Mouse (Mus musculus): ENCODE measurements around the gene Fbxw26. TPM values are rescaled to one million over a fixed set of nuclear protein-coding genes. Genes with fewer than 3 reads are reported as not detected.
"Not testable (repeated sequence)": the region's sequence is repeated elsewhere in the genome, so short reads cannot be mapped to it uniquely, and the experiment has no call there.

Gene Fbxw26
- polyA plus RNA-seq (2014; fragmentation: Nextera tagmentation; extraction: Ambion mirVana) = not detected in 2 replicates

- not testable (repeated sequence) for ATAC-seq (ENCODE audit: insufficient number of reproducible peaks, insufficient read depth, low FRiP score, low read depth); H3K4me1 ChIP-seq (ENCODE audit: control insufficient read depth in 2 of 2, insufficient read depth in 2 of 2, low read length in 2 of 2); H3K4me3 ChIP-seq (ENCODE audit: control insufficient read depth in 1 of 2, insufficient read depth in 1 of 2, low read depth in 1 of 2, low read length in 2 of 2); H3K27ac ChIP-seq (replicated peaks in 1 of 2; ENCODE audit: control insufficient read depth in 1 of 2, insufficient read depth in 1 of 2, low read depth in 2 of 2, low read length in 2 of 2); H3K27me3 ChIP-seq (ENCODE audit: control insufficient read depth, insufficient read depth, low read length); H3K36me3 ChIP-seq (ENCODE audit: control insufficient read depth, insufficient read depth, low read length); H3K4me2 ChIP-seq (ENCODE audit: low read length); H3K9ac ChIP-seq (ENCODE audit: low read length); H3K9me3 ChIP-seq (ENCODE audit: control insufficient read depth, low read length)
- 65% methylated on average over 3 of the region's 3 CpGs for WGBS
Observed at GRCm38 (mm10) chr9:109745989-109746388, at the start of gene Fbxw26. TSS of gene Fbxw26 (minus strand) at chr9:109746089.

GRCm38 (mm10) chr9:109795221-109795620 is 49.3 kb upstream of the Fbxw26 start:
- H3K36me3 ChIP-seq (ENCODE audit: control insufficient read depth, insufficient read depth, low read length) = no peaks in the 10 kb centered on the region
- 84% methylated on average over 2 of the region's 2 CpGs for WGBS
- no peaks in the 10 kb centered on the region for H3K9me3 ChIP-seq (ENCODE audit: control insufficient read depth, low read length)
- no peak for ATAC-seq (ENCODE audit: insufficient number of reproducible peaks, insufficient read depth, low FRiP score, low read depth)
- H3K4me2 ChIP-seq (ENCODE audit: low read length) = no peak overlapping the region
- no peaks in the 10 kb centered on the region for H3K27me3 ChIP-seq (ENCODE audit: control insufficient read depth, insufficient read depth, low read length)
- no peak overlapping the region for H3K27ac ChIP-seq (replicated peaks in 1 of 2; ENCODE audit: control insufficient read depth in 1 of 2, insufficient read depth in 1 of 2, low read depth in 2 of 2, low read length in 2 of 2)
- no peaks in the 10 kb centered on the region for H3K4me1 ChIP-seq (ENCODE audit: control insufficient read depth in 2 of 2, insufficient read depth in 2 of 2, low read length in 2 of 2)
- no peak overlapping the region for H3K4me3 ChIP-seq (ENCODE audit: control insufficient read depth in 1 of 2, insufficient read depth in 1 of 2, low read depth in 1 of 2, low read length in 2 of 2)
- no peak overlapping the region for H3K9ac ChIP-seq (ENCODE audit: low read length)

GRCm38 (mm10) chr9:109790570-109790969 is 44.7 kb upstream of the Fbxw26 start, which contains the start of gene Fbxw27:
TSS of gene Fbxw27 (minus strand) at chr9:109790670.
- not testable (repeated sequence) for H3K9ac ChIP-seq (ENCODE audit: low read length); H3K27ac ChIP-seq (replicated peaks in 1 of 2; ENCODE audit: control insufficient read depth in 1 of 2, insufficient read depth in 1 of 2, low read depth in 2 of 2, low read length in 2 of 2); H3K9me3 ChIP-seq (ENCODE audit: control insufficient read depth, low read length); H3K4me3 ChIP-seq (ENCODE audit: control insufficient read depth in 1 of 2, insufficient read depth in 1 of 2, low read depth in 1 of 2, low read length in 2 of 2); ATAC-seq (ENCODE audit: insufficient number of reproducible peaks, insufficient read depth, low FRiP score, low read depth); H3K4me2 ChIP-seq (ENCODE audit: low read length); H3K27me3 ChIP-seq (ENCODE audit: control insufficient read depth, insufficient read depth, low read length); H3K36me3 ChIP-seq (ENCODE audit: control insufficient read depth, insufficient read depth, low read length); H3K4me1 ChIP-seq (ENCODE audit: control insufficient read depth in 2 of 2, insufficient read depth in 2 of 2, low read length in 2 of 2)
- WGBS = 72% methylated on average over 4 of the region's 4 CpGs

GRCm38 (mm10) chr9:109766841-109767240 is 21.0 kb upstream of the Fbxw26 start:
- WGBS = 80% methylated on average over 1 of the region's 1 CpGs

DNA sequence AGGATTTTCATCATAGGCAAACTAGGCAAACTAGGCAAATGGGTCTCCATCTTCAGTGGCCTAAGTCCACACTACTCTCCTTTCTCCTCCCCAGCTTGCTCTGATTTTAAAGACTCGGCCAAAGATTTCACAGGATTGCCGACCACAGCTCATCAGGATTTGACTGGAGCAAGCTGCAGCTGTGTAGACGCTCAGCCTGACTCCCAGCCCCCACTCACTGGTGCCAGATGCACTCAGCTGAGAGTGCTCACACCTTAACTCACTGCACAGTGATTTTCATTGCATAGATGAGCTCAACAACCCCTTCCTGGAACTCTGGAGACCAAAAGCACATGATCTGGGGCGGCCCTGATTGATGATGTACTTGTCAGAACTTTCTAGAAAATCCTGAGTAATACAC is 43.3 kb downstream of the Fbxw26 start, which contains the start of gene Fbxw18:
Gene Fbxw18 (minus strand): TSS at position 101 of the 400 bp plus-strand sequence.
- H3K4me2 ChIP-seq (ENCODE audit: low read length); H3K27ac ChIP-seq (replicated peaks in 1 of 2; ENCODE audit: control insufficient read depth in 1 of 2, insufficient read depth in 1 of 2, low read depth in 2 of 2, low read length in 2 of 2); H3K4me1 ChIP-seq (ENCODE audit: control insufficient read depth in 2 of 2, insufficient read depth in 2 of 2, low read length in 2 of 2); H3K9me3 ChIP-seq (ENCODE audit: control insufficient read depth, low read length); ATAC-seq (ENCODE audit: insufficient number of reproducible peaks, insufficient read depth, low FRiP score, low read depth); H3K27me3 ChIP-seq (ENCODE audit: control insufficient read depth, insufficient read depth, low read length); H3K36me3 ChIP-seq (ENCODE audit: control insufficient read depth, insufficient read depth, low read length); H3K9ac ChIP-seq (ENCODE audit: low read length); H3K4me3 ChIP-seq (ENCODE audit: control insufficient read depth in 1 of 2, insufficient read depth in 1 of 2, low read depth in 1 of 2, low read length in 2 of 2): not testable (repeated sequence)
- WGBS = 49% methylated on average over 4 of the region's 4 CpGs

More at GRCm38 (mm10) chr9:109766841-109767240, 21.0 kb upstream of the Fbxw26 start:
- not testable (repeated sequence) for H3K9ac ChIP-seq (ENCODE audit: low read length); H3K9me3 ChIP-seq (ENCODE audit: control insufficient read depth, low read length); H3K4me1 ChIP-seq (ENCODE audit: control insufficient read depth in 2 of 2, insufficient read depth in 2 of 2, low read length in 2 of 2); H3K27me3 ChIP-seq (ENCODE audit: control insufficient read depth, insufficient read depth, low read length); H3K4me2 ChIP-seq (ENCODE audit: low read length); H3K36me3 ChIP-seq (ENCODE audit: control insufficient read depth, insufficient read depth, low read length); ATAC-seq (ENCODE audit: insufficient number of reproducible peaks, insufficient read depth, low FRiP score, low read depth); H3K4me3 ChIP-seq (ENCODE audit: control insufficient read depth in 1 of 2, insufficient read depth in 1 of 2, low read depth in 1 of 2, low read length in 2 of 2); H3K27ac ChIP-seq (replicated peaks in 1 of 2; ENCODE audit: control insufficient read depth in 1 of 2, insufficient read depth in 1 of 2, low read depth in 2 of 2, low read length in 2 of 2)

DNA sequence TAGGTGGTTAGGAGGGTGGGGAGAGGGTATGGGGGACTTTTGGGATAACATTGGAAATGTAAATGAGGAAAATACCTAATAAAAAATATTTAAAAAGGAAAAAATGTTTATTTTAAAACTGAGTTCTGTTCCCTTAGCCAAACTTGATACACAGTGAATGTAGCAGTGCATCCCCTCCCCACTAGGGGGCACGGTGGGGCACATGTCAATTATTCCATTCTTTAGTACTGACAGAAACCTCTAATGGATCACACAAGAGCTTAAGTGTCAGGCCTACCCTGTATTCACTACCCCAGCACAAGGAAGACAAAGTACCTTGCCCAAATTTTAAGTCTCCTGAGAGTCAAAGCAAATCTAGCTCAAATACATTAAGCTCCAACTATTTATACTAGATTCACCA is 60.6 kb downstream of the Fbxw26 start:
- ATAC-seq (ENCODE audit: insufficient number of reproducible peaks, insufficient read depth, low FRiP score, low read depth) = no peak
- Histone ChIP-seq H3K36me3 (ENCODE audit: control insufficient read depth, insufficient read depth, low read length) (no peaks in the 10 kb centered on the region), H3K4me1 (ENCODE audit: control insufficient read depth in 2 of 2, insufficient read depth in 2 of 2, low read length in 2 of 2) (no peaks in the 10 kb centered on the region), H3K9ac (ENCODE audit: low read length) (no peak overlapping the region), H3K4me3 (ENCODE audit: control insufficient read depth in 1 of 2, insufficient read depth in 1 of 2, low read depth in 1 of 2, low read length in 2 of 2) (no peak overlapping the region), H3K27ac (replicated peaks in 1 of 2; ENCODE audit: control insufficient read depth in 1 of 2, insufficient read depth in 1 of 2, low read depth in 2 of 2, low read length in 2 of 2) (no peak overlapping the region), H3K9me3 (ENCODE audit: control insufficient read depth, low read length) (no peaks in the 10 kb centered on the region), H3K27me3 (ENCODE audit: control insufficient read depth, insufficient read depth, low read length) (no peaks in the 10 kb centered on the region), H3K4me2 (ENCODE audit: low read length) (no peak overlapping the region)
- WGBS = 8% methylated on average over 1 of the region's 1 CpGs

Other genes starting within 250 kb of the Fbxw26 start
- gene Fbxw15, start 177.8 kb downstream of the Fbxw26 start, polyA plus RNA-seq (2014; fragmentation: Nextera tagmentation; extraction: Ambion mirVana) = not detected in 2 replicates
- not detected in 2 replicates for gene Fbxw24, start 120.0 kb downstream of the Fbxw26 start, polyA plus RNA-seq (2014; fragmentation: Nextera tagmentation; extraction: Ambion mirVana)
- gene Fbxw25, start 81.4 kb downstream of the Fbxw26 start, polyA plus RNA-seq (2014; fragmentation: Nextera tagmentation; extraction: Ambion mirVana) = not detected in 2 replicates
- gene Fbxw18, start 43.4 kb downstream of the Fbxw26 start, polyA plus RNA-seq (2014; fragmentation: Nextera tagmentation; extraction: Ambion mirVana) = not detected in 2 replicates
- not detected in 2 replicates for gene Fbxw27, start 44.6 kb upstream of the Fbxw26 start, polyA plus RNA-seq (2014; fragmentation: Nextera tagmentation; extraction: Ambion mirVana)
- gene Spink8, start 66.2 kb upstream of the Fbxw26 start, polyA plus RNA-seq (2014; fragmentation: Nextera tagmentation; extraction: Ambion mirVana) = not detected in 2 replicates
- gene Nme6, start 86.7 kb upstream of the Fbxw26 start, polyA plus RNA-seq (2014; fragmentation: Nextera tagmentation; extraction: Ambion mirVana) = 58.6 and 62.3 TPM in 2 replicates
- gene Camp, start 103.5 kb upstream of the Fbxw26 start, polyA plus RNA-seq (2014; fragmentation: Nextera tagmentation; extraction: Ambion mirVana) = 2.4 TPM in 1 of 2 replicates, not detected in the other
- 14.9 and 16.4 TPM in 2 replicates for gene Cdc25a, start 129.5 kb upstream of the Fbxw26 start, polyA plus RNA-seq (2014; fragmentation: Nextera tagmentation; extraction: Ambion mirVana)
- 79.9 and 84.2 TPM in 2 replicates for gene Map4, start 185.4 kb upstream of the Fbxw26 start, polyA plus RNA-seq (2014; fragmentation: Nextera tagmentation; extraction: Ambion mirVana)

Measured in heart, embryonic 14.5 days (tissue).